Mouse (Mus musculus): Measurements from ENCODE around the gene Ceacam19.

Ceacam19 gene

GRCm38 (mm10) chr7:19840936-19841335 is 46.8 kb downstream of the Ceacam19 start:
- no peak for DNase-seq (ENCODE audit: low read depth, low spot score)

DNA sequence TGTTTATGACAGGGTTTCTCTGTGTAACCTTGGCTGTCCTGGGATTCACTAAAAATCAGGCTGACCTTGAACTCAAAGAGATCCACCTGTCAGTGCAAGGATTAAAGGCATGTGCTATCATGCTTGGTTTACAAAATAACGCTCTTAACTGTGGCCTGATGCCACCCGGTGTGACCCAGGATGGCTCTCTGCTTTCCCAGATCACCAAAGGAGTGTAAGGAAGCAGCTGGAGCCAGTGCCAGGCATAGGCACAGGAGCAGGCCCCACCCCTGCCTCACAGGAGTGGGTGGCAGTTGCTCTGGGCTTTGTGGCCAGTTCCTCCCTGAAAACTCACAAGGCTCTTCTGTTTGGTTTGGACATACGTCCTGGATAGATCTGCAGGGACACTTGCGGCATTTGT is 47.4 kb downstream of the Ceacam19 start:
- no peak for DNase-seq (ENCODE audit: low read depth, low spot score)

- no peak for DNase-seq (ENCODE audit: low read depth, low spot score)
These were observed 50.9 kb downstream of the Ceacam19 start for GRCm38 (mm10) chr7:19836843-19837242.

DNA sequence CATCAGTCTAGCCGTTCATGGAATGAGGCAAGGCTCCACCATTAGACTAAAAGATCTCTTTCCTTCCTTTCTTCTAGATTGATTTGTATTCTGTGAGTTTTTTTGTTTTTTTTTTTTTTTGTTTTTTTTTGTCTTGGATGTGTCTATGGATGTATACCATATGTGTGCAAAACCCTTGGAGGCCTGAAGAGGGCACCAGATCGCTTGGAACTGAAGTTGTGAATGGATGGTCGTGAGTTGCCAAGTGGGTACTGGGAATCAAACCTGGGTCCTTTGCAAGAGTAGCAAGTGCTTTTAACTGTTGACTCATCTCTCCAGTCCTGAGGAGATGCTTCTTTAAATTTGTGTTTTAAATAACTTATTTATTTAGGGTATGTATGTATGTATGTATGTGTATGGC is 53.7 kb downstream of the Ceacam19 start:
- DNase-seq (ENCODE audit: low read depth, low spot score), result peak; percentile 57

- DNase-seq (ENCODE audit: low read depth, low spot score), result no peak
These were observed 55.9 kb downstream of the Ceacam19 start for GRCm38 (mm10) chr7:19831837-19832236.

GRCm38 (mm10) chr7:19830682-19831156 is 57.0 kb downstream of the Ceacam19 start:
- DNase-seq (ENCODE audit: low read depth, low spot score), result no peak

- peak; percentile 52 for DNase-seq (ENCODE audit: low read depth, low spot score)
These were observed 58.1 kb downstream of the Ceacam19 start for GRCm38 (mm10) chr7:19829694-19830093.

GRCm38 (mm10) chr7:19826756-19827155 is 61.0 kb downstream of the Ceacam19 start:
- peak; percentile 83 for DNase-seq (ENCODE audit: low read depth, low spot score)
